Mouse (Mus musculus): Measurements from ENCODE around the gene Chek2. TPM values are rescaled to one million over a fixed set of nuclear protein-coding genes. Genes with fewer than 3 reads are reported as not detected.

Chek2 gene
- polyA plus RNA-seq, 1 experiment from 2014 or later, result 19.0 TPM

GRCm38 (mm10) chr5:110888596-110888995 is 48.8 kb downstream of the Chek2 start:
- ATAC-seq (ENCODE audit: insufficient number of reproducible peaks, insufficient read depth, low FRiP score, low read depth), result no peak
- no peak overlapping the region for H3K27ac ChIP-seq (replicated peaks in 1 of 2; ENCODE audit: control insufficient read depth in 1 of 2, insufficient read depth in 1 of 2, low read depth in 2 of 2, low read length in 2 of 2)
- no peak overlapping the region for H3K4me3 ChIP-seq (ENCODE audit: control insufficient read depth in 1 of 2, insufficient read depth in 1 of 2, low read depth in 1 of 2, low read length in 2 of 2)
- peaks cover 23% of the 10 kb centered on the region for H3K36me3 ChIP-seq (ENCODE audit: control insufficient read depth, insufficient read depth, low read length)
- no peak overlapping the region for H3K9ac ChIP-seq (ENCODE audit: low read length)
- 78% methylated on average over 4 of the region's 4 CpGs for WGBS
- peaks cover 0 to 2% of the 10 kb centered on the region in 2 experiments; a peak in 1 of 4 replicates for H3K4me1 ChIP-seq (ENCODE audit: control insufficient read depth in 2 of 2, insufficient read depth in 2 of 2, low read length in 2 of 2)
- no peak overlapping the region for H3K4me2 ChIP-seq (ENCODE audit: low read length)
- H3K27me3 ChIP-seq (ENCODE audit: control insufficient read depth, insufficient read depth, low read length), result no peaks in the 10 kb centered on the region
- no peaks in the 10 kb centered on the region for H3K9me3 ChIP-seq (ENCODE audit: control insufficient read depth, low read length)

DNA sequence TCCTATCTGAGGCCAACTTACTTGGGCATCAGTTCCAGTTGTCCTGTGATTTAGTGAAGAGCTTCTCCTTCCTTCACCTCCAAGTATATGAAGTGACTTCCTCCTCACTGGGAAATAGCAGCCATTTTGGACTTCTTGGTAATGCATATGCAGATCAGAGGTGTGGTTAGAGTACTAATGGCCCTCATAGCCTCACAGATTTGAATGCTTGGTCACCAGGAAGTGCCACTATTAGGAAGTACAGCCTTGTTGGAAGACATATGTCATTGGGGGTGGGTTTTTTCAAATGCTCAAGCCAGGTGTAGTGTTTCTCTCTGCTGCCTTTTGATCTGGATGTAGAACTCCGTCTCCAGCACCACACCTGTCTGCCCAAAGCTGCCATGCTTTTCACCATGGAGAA is 50.2 kb downstream of the Chek2 start:
- peaks cover 0 to 2% of the 10 kb centered on the region in 2 experiments; a peak in 1 of 4 replicates for H3K4me1 ChIP-seq (ENCODE audit: control insufficient read depth in 2 of 2, insufficient read depth in 2 of 2, low read length in 2 of 2)
- H3K4me2 ChIP-seq (ENCODE audit: low read length), result no peak overlapping the region
- H3K27me3 ChIP-seq (ENCODE audit: control insufficient read depth, insufficient read depth, low read length), result no peaks in the 10 kb centered on the region
- peaks cover 36% of the 10 kb centered on the region for H3K36me3 ChIP-seq (ENCODE audit: control insufficient read depth, insufficient read depth, low read length)
- no peak overlapping the region for H3K4me3 ChIP-seq (ENCODE audit: control insufficient read depth in 1 of 2, insufficient read depth in 1 of 2, low read depth in 1 of 2, low read length in 2 of 2)
- no peak overlapping the region for H3K9ac ChIP-seq (ENCODE audit: low read length)
- H3K9me3 ChIP-seq (ENCODE audit: control insufficient read depth, low read length), result no peaks in the 10 kb centered on the region
- H3K27ac ChIP-seq (replicated peaks in 1 of 2; ENCODE audit: control insufficient read depth in 1 of 2, insufficient read depth in 1 of 2, low read depth in 2 of 2, low read length in 2 of 2), result no peak overlapping the region
- no peak for ATAC-seq (ENCODE audit: insufficient number of reproducible peaks, insufficient read depth, low FRiP score, low read depth)
- 81% methylated on average over 1 of the region's 1 CpGs for WGBS

GRCm38 (mm10) chr5:110890561-110890960 is 50.8 kb downstream of the Chek2 start:
- no peak overlapping the region for H3K4me2 ChIP-seq (ENCODE audit: low read length)
- 83% methylated on average over 3 of the region's 3 CpGs for WGBS
- no peak overlapping the region for H3K4me3 ChIP-seq (ENCODE audit: control insufficient read depth in 1 of 2, insufficient read depth in 1 of 2, low read depth in 1 of 2, low read length in 2 of 2)
- H3K4me1 ChIP-seq (ENCODE audit: control insufficient read depth in 2 of 2, insufficient read depth in 2 of 2, low read length in 2 of 2), result peaks cover 0 to 2% of the 10 kb centered on the region in 2 experiments; a peak in 1 of 4 replicates
- ATAC-seq (ENCODE audit: insufficient number of reproducible peaks, insufficient read depth, low FRiP score, low read depth), result no peak
- H3K9me3 ChIP-seq (ENCODE audit: control insufficient read depth, low read length), result no peaks in the 10 kb centered on the region
- H3K27me3 ChIP-seq (ENCODE audit: control insufficient read depth, insufficient read depth, low read length), result no peaks in the 10 kb centered on the region
- H3K9ac ChIP-seq (ENCODE audit: low read length), result no peak overlapping the region
- H3K27ac ChIP-seq (replicated peaks in 1 of 2; ENCODE audit: control insufficient read depth in 1 of 2, insufficient read depth in 1 of 2, low read depth in 2 of 2, low read length in 2 of 2), result no peak overlapping the region
- peaks cover 37% of the 10 kb centered on the region for H3K36me3 ChIP-seq (ENCODE audit: control insufficient read depth, insufficient read depth, low read length)

GRCm38 (mm10) chr5:110897114-110897788 is 57.5 kb downstream of the Chek2 start:
- Histone ChIP-seq H3K9ac (ENCODE audit: low read length) (no peak overlapping the region), H3K4me1 (ENCODE audit: control insufficient read depth in 2 of 2, insufficient read depth in 2 of 2, low read length in 2 of 2) (no peaks in the 10 kb centered on the region), H3K9me3 (ENCODE audit: control insufficient read depth, low read length) (no peaks in the 10 kb centered on the region), H3K27me3 (ENCODE audit: control insufficient read depth, insufficient read depth, low read length) (no peaks in the 10 kb centered on the region), H3K36me3 (ENCODE audit: control insufficient read depth, insufficient read depth, low read length) (peaks cover 34% of the 10 kb centered on the region), H3K4me2 (ENCODE audit: low read length) (no peak overlapping the region), H3K4me3 (ENCODE audit: control insufficient read depth in 1 of 2, insufficient read depth in 1 of 2, low read depth in 1 of 2, low read length in 2 of 2) (no peak overlapping the region), H3K27ac (replicated peaks in 1 of 2; ENCODE audit: control insufficient read depth in 1 of 2, insufficient read depth in 1 of 2, low read depth in 2 of 2, low read length in 2 of 2) (no peak overlapping the region)
- WGBS, result 53% methylated on average over 7 of the region's 7 CpGs
- ATAC-seq (ENCODE audit: insufficient number of reproducible peaks, insufficient read depth, low FRiP score, low read depth), result no peak

DNA sequence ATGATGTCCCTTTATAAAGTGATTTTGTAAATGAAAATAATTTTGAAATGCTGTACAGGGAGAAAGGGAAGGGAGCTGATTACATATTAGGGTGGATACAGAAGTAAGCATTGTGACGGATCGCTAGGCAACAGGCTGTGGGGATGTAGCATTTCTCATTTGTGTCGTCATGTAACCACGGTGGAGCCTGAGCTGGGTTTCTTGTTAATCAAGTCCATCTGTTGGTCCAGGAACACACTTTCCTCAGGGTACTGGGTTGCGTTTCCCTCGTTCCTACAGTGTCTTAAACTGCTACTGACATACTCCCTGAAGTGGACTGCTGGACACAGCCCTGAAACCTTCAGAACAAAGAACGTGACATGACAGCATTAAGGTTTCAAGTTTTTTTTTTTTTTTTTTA is 58.4 kb downstream of the Chek2 start:
- H3K4me2 ChIP-seq (ENCODE audit: low read length), result no peak overlapping the region
- H3K27me3 ChIP-seq (ENCODE audit: control insufficient read depth, insufficient read depth, low read length), result no peaks in the 10 kb centered on the region
- no peak for ATAC-seq (ENCODE audit: insufficient number of reproducible peaks, insufficient read depth, low FRiP score, low read depth)
- WGBS, result 79% methylated on average over 7 of the region's 7 CpGs
- peaks cover 25% of the 10 kb centered on the region for H3K36me3 ChIP-seq (ENCODE audit: control insufficient read depth, insufficient read depth, low read length)
- H3K27ac ChIP-seq (replicated peaks in 1 of 2; ENCODE audit: control insufficient read depth in 1 of 2, insufficient read depth in 1 of 2, low read depth in 2 of 2, low read length in 2 of 2), result no peak overlapping the region
- no peaks in the 10 kb centered on the region for H3K9me3 ChIP-seq (ENCODE audit: control insufficient read depth, low read length)
- H3K4me3 ChIP-seq (ENCODE audit: control insufficient read depth in 1 of 2, insufficient read depth in 1 of 2, low read depth in 1 of 2, low read length in 2 of 2), result no peak overlapping the region
- H3K4me1 ChIP-seq (ENCODE audit: control insufficient read depth in 2 of 2, insufficient read depth in 2 of 2, low read length in 2 of 2), result no peaks in the 10 kb centered on the region
- no peak overlapping the region for H3K9ac ChIP-seq (ENCODE audit: low read length)

DNA sequence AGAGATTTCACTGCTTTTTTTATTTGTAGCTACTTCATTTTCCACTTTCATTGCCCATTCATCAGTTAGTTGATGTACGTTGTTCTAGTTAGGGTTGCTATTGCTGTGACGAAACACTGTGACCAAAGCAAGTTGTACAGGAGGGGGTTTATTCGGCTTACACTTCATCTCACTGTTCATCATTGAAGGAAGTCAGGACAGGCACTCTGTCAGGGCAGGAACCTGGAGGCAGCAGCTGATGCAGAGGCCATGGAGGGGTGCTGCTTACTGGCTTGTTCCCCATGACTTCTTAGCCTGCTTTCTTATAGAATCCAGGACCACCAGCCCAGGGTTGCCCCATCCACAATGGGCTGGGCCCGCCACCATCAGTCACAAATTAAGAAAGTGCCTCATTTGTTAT is 59.0 kb downstream of the Chek2 start:
- no peak overlapping the region for H3K4me2 ChIP-seq (ENCODE audit: low read length)
- H3K9ac ChIP-seq (ENCODE audit: low read length), result no peak overlapping the region
- 84% methylated on average over 4 of the region's 4 CpGs for WGBS
- no peaks in the 10 kb centered on the region for H3K27me3 ChIP-seq (ENCODE audit: control insufficient read depth, insufficient read depth, low read length)
- H3K36me3 ChIP-seq (ENCODE audit: control insufficient read depth, insufficient read depth, low read length), result peaks cover 20% of the 10 kb centered on the region
- no peak overlapping the region for H3K4me3 ChIP-seq (ENCODE audit: control insufficient read depth in 1 of 2, insufficient read depth in 1 of 2, low read depth in 1 of 2, low read length in 2 of 2)
- no peak for ATAC-seq (ENCODE audit: insufficient number of reproducible peaks, insufficient read depth, low FRiP score, low read depth)
- H3K9me3 ChIP-seq (ENCODE audit: control insufficient read depth, low read length), result no peaks in the 10 kb centered on the region
- no peak overlapping the region for H3K27ac ChIP-seq (replicated peaks in 1 of 2; ENCODE audit: control insufficient read depth in 1 of 2, insufficient read depth in 1 of 2, low read depth in 2 of 2, low read length in 2 of 2)
- no peaks in the 10 kb centered on the region for H3K4me1 ChIP-seq (ENCODE audit: control insufficient read depth in 2 of 2, insufficient read depth in 2 of 2, low read length in 2 of 2)

DNA sequence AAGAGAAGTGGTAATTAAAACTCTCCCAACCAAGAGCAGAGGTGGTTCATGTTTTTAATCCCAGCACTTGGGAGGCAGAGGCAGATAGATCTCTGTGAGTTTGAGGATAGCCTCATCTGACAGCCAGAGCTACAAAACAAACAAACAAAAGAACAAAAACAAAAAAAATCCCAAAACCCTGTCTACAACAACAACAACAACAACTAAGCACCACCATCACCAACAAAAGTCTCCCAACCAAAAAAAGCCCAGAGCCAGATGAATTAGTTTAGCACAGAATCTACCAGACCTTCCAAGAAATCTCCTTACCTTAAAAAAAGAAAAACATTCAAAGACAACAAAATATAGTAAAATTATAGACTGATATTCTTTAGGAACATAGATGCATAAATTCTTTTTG is 60.6 kb downstream of the Chek2 start:
- ATAC-seq (ENCODE audit: insufficient number of reproducible peaks, insufficient read depth, low FRiP score, low read depth), result no peak
- Histone ChIP-seq H3K36me3 (ENCODE audit: control insufficient read depth, insufficient read depth, low read length) (peaks cover 4% of the 10 kb centered on the region; the same call in 1 of the 2 replicates), H3K9ac (ENCODE audit: low read length) (no peak overlapping the region), H3K9me3 (ENCODE audit: control insufficient read depth, low read length) (no peaks in the 10 kb centered on the region), H3K4me2 (ENCODE audit: low read length) (no peak overlapping the region), H3K27ac (replicated peaks in 1 of 2; ENCODE audit: control insufficient read depth in 1 of 2, insufficient read depth in 1 of 2, low read depth in 2 of 2, low read length in 2 of 2) (no peak overlapping the region), H3K27me3 (ENCODE audit: control insufficient read depth, insufficient read depth, low read length) (no peaks in the 10 kb centered on the region), H3K4me3 (ENCODE audit: control insufficient read depth in 1 of 2, insufficient read depth in 1 of 2, low read depth in 1 of 2, low read length in 2 of 2) (no peak overlapping the region), H3K4me1 (ENCODE audit: control insufficient read depth in 2 of 2, insufficient read depth in 2 of 2, low read length in 2 of 2) (no peaks in the 10 kb centered on the region)

GRCm38 (mm10) chr5:110906708-110907107 is 66.9 kb downstream of the Chek2 start:
- Histone ChIP-seq H3K4me3 (ENCODE audit: control insufficient read depth in 1 of 2, insufficient read depth in 1 of 2, low read depth in 1 of 2, low read length in 2 of 2) (no peak overlapping the region), H3K27ac (replicated peaks in 1 of 2; ENCODE audit: control insufficient read depth in 1 of 2, insufficient read depth in 1 of 2, low read depth in 2 of 2, low read length in 2 of 2) (no peak overlapping the region), H3K9ac (ENCODE audit: low read length) (no peak overlapping the region), H3K27me3 (ENCODE audit: control insufficient read depth, insufficient read depth, low read length) (no peaks in the 10 kb centered on the region), H3K9me3 (ENCODE audit: control insufficient read depth, low read length) (no peaks in the 10 kb centered on the region), H3K4me2 (ENCODE audit: low read length) (no peak overlapping the region), H3K4me1 (ENCODE audit: control insufficient read depth in 2 of 2, insufficient read depth in 2 of 2, low read length in 2 of 2) (peaks cover 1 to 15% of the 10 kb centered on the region in 2 experiments; a peak in 2 of 4 replicates), H3K36me3 (ENCODE audit: control insufficient read depth, insufficient read depth, low read length) (0 out of 2 replicates have a peak, but pooled peaks cover 6% of the 10 kb centered on the region)
- WGBS, result 93% methylated on average over 1 of the region's 1 CpGs
- ATAC-seq (ENCODE audit: insufficient number of reproducible peaks, insufficient read depth, low FRiP score, low read depth), result no peak
